Mouse (Mus musculus) neural tube, embryonic 13.5 days (tissue): ENCODE data around the gene Nutm1. TPM values are rescaled to one million over a fixed set of nuclear protein-coding genes. Genes with fewer than 3 reads are reported as not detected.

ENCODE experiments used
- ATAC-seq: fragments of 200-750 bp; cut with Nextera tagmentation; 2 replicates; pipeline ENCODE4 v1.8.0; 2017; ENCODE audit warnings: low read depth, mild to moderate bottlenecking, moderate TSS enrichment, moderate library complexity
- H3K27ac ChIP-seq: fragments of 300-500 bp; sonication (generic); replicated peaks from 2 replicates; pipeline ENCODE4 v1.5.1; 2015; ENCODE audit warnings: moderate library complexity, mild to moderate bottlenecking, inconsistent platforms
- H3K27me3 ChIP-seq: fragments of 300-500 bp; sonication (generic); 2 replicates; pipeline ENCODE4 v1.6.1; 2015; ENCODE audit warnings: mild to moderate bottlenecking, inconsistent platforms
- H3K36me3 ChIP-seq: fragments of 300-500 bp; sonication (generic); 2 replicates; pipeline ENCODE4 v1.6.1; 2015; ENCODE audit warnings: mild to moderate bottlenecking, inconsistent platforms
- H3K4me1 ChIP-seq: fragments of 300-500 bp; sonication (generic); replicated peaks from 2 replicates; pipeline ENCODE4 v1.6.1; 2015; ENCODE audit warnings: inconsistent platforms
- H3K4me2 ChIP-seq: fragments of 300-500 bp; sonication (generic); 2 replicates; pipeline ENCODE4 v1.6.1; 2015; ENCODE audit warnings: inconsistent platforms, mild to moderate bottlenecking, moderate library complexity
- H3K4me3 ChIP-seq: fragments of 300-500 bp; sonication (generic); 2 replicates; pipeline ENCODE4 v1.5.1; 2015; ENCODE audit warnings: mild to moderate bottlenecking, inconsistent platforms
- H3K9ac ChIP-seq: fragments of 300-500 bp; sonication (generic); 2 replicates; pipeline ENCODE4 v1.6.1; 2015; ENCODE audit warnings: moderate library complexity, mild to moderate bottlenecking, inconsistent platforms
- H3K9me3 ChIP-seq: fragments of 300-500 bp; sonication (generic); 2 replicates; pipeline ENCODE4 v1.6.1; 2016; ENCODE audit warnings: inconsistent platforms
- WGBS: fragments of 180-500 bp; shearing (Covaris S2); methylation state at CpG from one replicate; pipeline ENCODE4 v1.1.7; 2015; 5-methylcytosine and 5-hydroxymethylcytosine counted together
- polyA plus RNA-seq: library from polyadenylated mRNA; unstranded; fragments of >200 nt; fragmentation: Nextera tagmentation; extraction: Ambion mirVana; gene quantifications from 2 replicates; pipeline ENCODE4 v1.2.1, GENCODE M21; 2015

Gene Nutm1
- polyA plus RNA-seq, 1 experiment from 2014 or later = 0.11 TPM

- Histone ChIP-seq H3K4me2 (no peak overlapping the region), H3K27ac (no peak overlapping the region), H3K36me3 (no peaks in the 10 kb centered on the region), H3K4me3 (no peak overlapping the region), H3K9me3 (no peaks in the 10 kb centered on the region), H3K27me3 (no peaks in the 10 kb centered on the region), H3K4me1 (no peaks in the 10 kb centered on the region), H3K9ac (no peak overlapping the region)
- 64% methylated on average over 4 of the region's 4 CpGs for WGBS
- no peak for ATAC-seq
These were observed 34.7 kb downstream of the Nutm1 start for GRCm38 (mm10) chr2:112224356-112224755.

- no peak overlapping the region for H3K4me3 ChIP-seq
- H3K9me3 ChIP-seq = no peaks in the 10 kb centered on the region
- 80% methylated on average over 5 of the region's 5 CpGs for WGBS
- H3K27ac ChIP-seq = no peak overlapping the region
- H3K4me1 ChIP-seq = no peaks in the 10 kb centered on the region
- no peaks in the 10 kb centered on the region for H3K36me3 ChIP-seq
- H3K27me3 ChIP-seq = no peaks in the 10 kb centered on the region
- H3K4me2 ChIP-seq = no peak overlapping the region
- no peak for ATAC-seq
- H3K9ac ChIP-seq = no peak overlapping the region
These were observed 36.5 kb downstream of the Nutm1 start for GRCm38 (mm10) chr2:112222607-112223006.

- Histone ChIP-seq H3K27me3 (no peaks in the 10 kb centered on the region), H3K27ac (no peak overlapping the region), H3K4me1 (no peaks in the 10 kb centered on the region), H3K4me3 (no peak overlapping the region), H3K9me3 (no peaks in the 10 kb centered on the region), H3K9ac (no peak overlapping the region), H3K4me2 (no peak overlapping the region), H3K36me3 (no peaks in the 10 kb centered on the region)
- ATAC-seq = no peak
- 92% methylated on average over 5 of the region's 5 CpGs for WGBS
These were observed 38.2 kb downstream of the Nutm1 start for GRCm38 (mm10) chr2:112220880-112221279.

GRCm38 (mm10) chr2:112217614-112218013 is 41.5 kb downstream of the Nutm1 start:
- Histone ChIP-seq H3K4me1 (no peaks in the 10 kb centered on the region), H3K27me3 (no peaks in the 10 kb centered on the region), H3K4me3 (no peak overlapping the region), H3K27ac (no peak overlapping the region), H3K9ac (no peak overlapping the region), H3K36me3 (no peaks in the 10 kb centered on the region), H3K4me2 (no peak overlapping the region), H3K9me3 (no peaks in the 10 kb centered on the region)
- WGBS = 82% methylated on average over 6 of the region's 6 CpGs
- no peak for ATAC-seq

GRCm38 (mm10) chr2:112215977-112216376 is 43.1 kb downstream of the Nutm1 start:
- Histone ChIP-seq H3K4me3 (no peak overlapping the region), H3K4me1 (no peaks in the 10 kb centered on the region), H3K36me3 (no peaks in the 10 kb centered on the region), H3K9me3 (no peaks in the 10 kb centered on the region), H3K4me2 (no peak overlapping the region), H3K9ac (no peak overlapping the region), H3K27ac (no peak overlapping the region), H3K27me3 (no peaks in the 10 kb centered on the region)
- ATAC-seq = peak; percentile 65; the same call in 1 of the 2 replicates
- WGBS = 11% methylated on average over 1 of the region's 1 CpGs

- Histone ChIP-seq H3K4me2 (no peak overlapping the region), H3K27me3 (no peaks in the 10 kb centered on the region), H3K9ac (no peak overlapping the region), H3K36me3 (no peaks in the 10 kb centered on the region), H3K27ac (no peak overlapping the region), H3K4me1 (no peaks in the 10 kb centered on the region), H3K4me3 (no peak overlapping the region), H3K9me3 (no peaks in the 10 kb centered on the region)
- 91% methylated on average over 2 of the region's 2 CpGs for WGBS
- ATAC-seq = no peak
These were observed 48.4 kb downstream of the Nutm1 start for GRCm38 (mm10) chr2:112210699-112211098.

GRCm38 (mm10) chr2:112210142-112210541 is 48.9 kb downstream of the Nutm1 start:
- no peaks in the 10 kb centered on the region for H3K9me3 ChIP-seq
- H3K4me1 ChIP-seq = no peaks in the 10 kb centered on the region
- H3K27ac ChIP-seq = no peak overlapping the region
- no peak overlapping the region for H3K4me2 ChIP-seq
- H3K27me3 ChIP-seq = no peaks in the 10 kb centered on the region
- ATAC-seq = peak; percentile 43; the same call in 1 of the 2 replicates
- no peak overlapping the region for H3K9ac ChIP-seq
- 78% methylated on average over 6 of the region's 6 CpGs for WGBS
- no peak overlapping the region for H3K4me3 ChIP-seq
- no peaks in the 10 kb centered on the region for H3K36me3 ChIP-seq

GRCm38 (mm10) chr2:112203056-112203455 is 56.0 kb downstream of the Nutm1 start:
- Histone ChIP-seq H3K27me3 (no peaks in the 10 kb centered on the region), H3K27ac (no peak overlapping the region), H3K9ac (no peak overlapping the region), H3K4me3 (no peak overlapping the region), H3K4me2 (no peak overlapping the region), H3K36me3 (no peaks in the 10 kb centered on the region), H3K9me3 (no peaks in the 10 kb centered on the region), H3K4me1 (no peaks in the 10 kb centered on the region)
- no peak for ATAC-seq
- WGBS = 82% methylated on average over 6 of the region's 6 CpGs

Other genes with a start within 250 kb of the Nutm1 start
- gene Olfr1310, start 246.6 kb downstream of the Nutm1 start, polyA plus RNA-seq = not detected in 2 replicates
- gene Olfr1311, start 234.9 kb downstream of the Nutm1 start, polyA plus RNA-seq = not detected in 2 replicates
- not detected in 2 replicates for gene Olfr1312, start 209.1 kb downstream of the Nutm1 start, polyA plus RNA-seq
- gene Olfr1313, start 181.4 kb downstream of the Nutm1 start, polyA plus RNA-seq = not detected in 2 replicates
- gene Olfr1314, start 162.5 kb downstream of the Nutm1 start, polyA plus RNA-seq = not detected in 2 replicates
- not detected in 2 replicates for gene Olfr1315-ps1, start 143.9 kb downstream of the Nutm1 start, polyA plus RNA-seq
- gene Olfr1316, start 124.3 kb downstream of the Nutm1 start, polyA plus RNA-seq = not detected in 2 replicates
- not detected in 2 replicates for gene Olfr1317, start 119.0 kb downstream of the Nutm1 start, polyA plus RNA-seq
- 0.06 TPM in 1 of 2 replicates, not detected in the other for gene Olfr1318, start 105.1 kb downstream of the Nutm1 start, polyA plus RNA-seq
- gene Lpcat4, start 19.8 kb downstream of the Nutm1 start, polyA plus RNA-seq = 18.5 and 21.7 TPM in 2 replicates
- 163 and 172 TPM in 2 replicates for gene Nop10, start 2.6 kb upstream of the Nutm1 start, polyA plus RNA-seq
- 13.6 and 15.0 TPM in 2 replicates for gene Slc12a6, start 6.5 kb upstream of the Nutm1 start, polyA plus RNA-seq
- not detected in 2 replicates for gene Gm21985, start 7.0 kb upstream of the Nutm1 start, polyA plus RNA-seq
- 159 and 174 TPM in 2 replicates for gene Emc4, start 108.7 kb upstream of the Nutm1 start, polyA plus RNA-seq
- 37.0 and 38.7 TPM in 2 replicates for gene Katnbl1, start 119.9 kb upstream of the Nutm1 start, polyA plus RNA-seq
- gene Emc7, start 195.7 kb upstream of the Nutm1 start, polyA plus RNA-seq = 20.9 and 21.8 TPM in 2 replicates
- 0.18 and 0.54 TPM in 2 replicates for gene Chrm5, start 221.5 kb upstream of the Nutm1 start, polyA plus RNA-seq
- gene Aven, start 233.7 kb upstream of the Nutm1 start, polyA plus RNA-seq = 5.1 and 5.3 TPM in 2 replicates